Mouse (Mus musculus) right cerebral cortex, adult 18-20 months (tissue): ENCODE measurements at regions not wholly inside any gene's neighbourhood (a gene's known extent, or its start where the extent isn't known, plus 50 kb on each side); places are given as distances from the start of the nearest gene placed in this dataset.

Source experiments
- DNase-seq: peaks from one replicate; pipeline ENCODE4 v3.0.0; 2022; ENCODE audit warnings: mixed read lengths

DNA sequence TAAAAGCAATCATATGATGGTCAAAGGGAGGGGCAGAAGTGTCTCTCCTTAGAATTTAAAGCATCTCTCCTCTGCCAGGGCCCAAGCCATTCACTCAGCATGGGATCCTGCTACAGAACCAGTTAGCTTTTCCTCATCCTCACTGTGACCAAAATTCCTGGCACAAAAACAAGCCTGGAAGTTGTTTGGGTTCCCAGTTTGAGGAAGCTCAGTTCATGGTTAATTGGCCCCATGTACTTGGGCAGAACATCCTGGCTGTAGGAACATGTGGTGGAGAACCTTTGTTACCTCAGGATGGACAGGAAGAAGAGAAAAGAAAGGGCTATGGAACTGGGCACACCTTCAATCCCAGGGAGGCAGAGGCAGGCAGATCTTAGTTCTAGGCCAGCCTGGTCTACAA lies 52.4 kb upstream of the Mfge8 start:
- no peak for DNase-seq

DNA sequence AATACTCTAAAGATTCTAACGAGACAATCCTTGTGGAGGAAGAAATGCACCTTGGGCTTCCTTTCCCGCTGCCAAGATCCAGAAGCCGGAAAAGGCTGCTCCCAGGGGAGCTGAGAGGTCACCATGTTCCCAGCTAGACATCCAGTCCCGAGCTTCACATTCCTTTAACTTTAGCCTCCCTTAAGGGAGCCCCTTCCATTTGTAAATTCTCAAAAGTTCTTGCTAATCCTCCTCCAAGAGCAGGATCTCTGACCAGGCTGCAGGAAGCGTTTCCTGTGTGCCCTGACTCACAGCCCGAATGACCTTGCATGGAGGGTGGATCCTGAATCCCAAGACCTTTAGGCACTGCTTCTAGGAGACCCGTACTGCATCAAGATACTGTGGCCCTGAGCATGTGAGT lies 53.5 kb upstream of the Mfge8 start:
- DNase-seq, result no peak

- no peak for DNase-seq
Measured at GRCm38 (mm10) chr7:79203481-79203880, 54.6 kb upstream of the Mfge8 start.

DNA sequence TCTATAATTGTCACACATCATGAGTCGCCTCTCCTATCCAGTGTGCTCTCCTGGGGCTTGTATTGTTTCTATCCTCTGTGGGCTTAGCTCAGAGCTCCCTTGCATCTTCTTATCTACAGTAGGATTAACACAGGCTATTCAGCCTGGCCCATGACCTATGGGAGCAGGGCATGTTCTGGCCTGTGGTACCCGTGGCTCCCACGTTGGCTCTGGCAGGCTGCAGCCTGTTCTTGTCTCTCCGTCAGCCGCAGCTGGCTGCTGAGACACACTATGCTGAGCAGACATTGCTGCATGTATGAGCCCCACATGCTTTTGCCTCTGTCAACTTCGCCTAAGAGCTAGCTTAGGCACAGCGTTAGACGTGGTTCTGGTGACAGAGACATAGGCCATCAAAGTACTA lies 58.3 kb upstream of the Mfge8 start:
- no peak for DNase-seq

- no peak for DNase-seq
Measured at GRCm38 (mm10) chr7:79210376-79211215, 61.7 kb upstream of the Mfge8 start.

- DNase-seq, result no peak
Measured at GRCm38 (mm10) chr7:79211287-79211976, 61.6 kb upstream of the Abhd2 start.

- no peak for DNase-seq
Measured at GRCm38 (mm10) chr7:79212231-79212630, 60.8 kb upstream of the Abhd2 start.

DNA sequence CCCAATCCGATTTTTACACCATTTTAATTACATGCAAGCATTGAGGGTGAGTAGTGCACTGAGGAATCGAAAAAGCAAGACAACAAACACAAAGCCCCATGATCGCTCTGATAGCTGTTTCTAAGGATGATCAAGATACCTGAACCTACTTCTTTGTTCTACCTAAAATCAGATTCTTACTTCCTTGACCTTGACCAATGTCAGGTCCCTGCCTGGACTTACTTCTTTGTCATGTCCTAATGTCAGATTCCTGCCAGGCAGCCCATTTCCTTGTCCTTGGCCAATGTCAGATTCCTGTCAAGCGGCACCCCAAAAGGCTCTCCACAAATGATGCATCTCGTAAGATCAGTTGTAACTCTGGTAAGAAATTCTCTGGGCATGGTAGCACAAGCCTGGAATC lies 58.0 kb upstream of the Abhd2 start:
- no peak for DNase-seq

DNA sequence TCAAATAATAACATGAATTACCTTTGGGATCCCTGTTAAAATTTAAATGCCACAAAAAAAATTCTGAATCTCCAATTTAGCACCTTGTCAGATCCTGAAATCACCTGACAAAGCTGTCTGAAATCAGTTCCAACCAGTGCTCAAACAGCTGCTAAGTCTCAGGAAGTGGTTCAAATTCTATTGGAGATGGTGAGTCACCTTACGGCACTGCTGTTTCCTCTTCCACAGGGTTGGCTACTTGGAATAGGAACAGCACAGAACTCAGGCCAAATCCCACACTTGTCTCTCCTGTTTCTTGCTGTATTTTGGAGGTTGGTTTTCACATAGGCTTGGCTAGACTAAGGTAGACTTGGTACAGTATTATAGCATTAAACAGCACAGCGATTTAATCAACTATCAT lies 55.8 kb upstream of the Abhd2 start:
- DNase-seq, result peak; percentile 40

GRCm38 (mm10) chr7:79222626-79223335 lies 50.2 kb upstream of the Abhd2 start:
- no peak for DNase-seq
